Mouse (Mus musculus): ENCODE data around the gene Stk32c.

Gene Stk32c

GRCm38 (mm10) chr7:139139921-139140461, 73.1 kb downstream of the Stk32c start:
- DNase-seq: no peak

- DNase-seq: no peak
Observed at GRCm38 (mm10) chr7:139136906-139137491, 76.1 kb downstream of the Stk32c start.

- no peak for DNase-seq
Observed at GRCm38 (mm10) chr7:139135236-139135635, 77.9 kb downstream of the Stk32c start.

GRCm38 (mm10) chr7:139133446-139133845, 79.7 kb downstream of the Stk32c start:
- DNase-seq: peak in 1 of 2 experiments; percentile 50

- DNase-seq: no peak
Observed at GRCm38 (mm10) chr7:139131538-139131937, 81.6 kb downstream of the Stk32c start.

- DNase-seq: no peak
Observed at GRCm38 (mm10) chr7:139130361-139130760, 82.7 kb downstream of the Stk32c start.

- DNase-seq: no peak
Observed at GRCm38 (mm10) chr7:139128994-139129393, 84.1 kb downstream of the Stk32c start.

GRCm38 (mm10) chr7:139126549-139126948, 86.6 kb downstream of the Stk32c start:
- DNase-seq: no peak

- DNase-seq: no peak
Observed at GRCm38 (mm10) chr7:139125881-139126280, 87.2 kb downstream of the Stk32c start.

GRCm38 (mm10) chr7:139119775-139120153, 93.3 kb downstream of the Stk32c start:
- no peak for DNase-seq

- DNase-seq: peak; percentile 80 to 92
Observed at GRCm38 (mm10) chr7:139119152-139119774, 93.8 kb downstream of the Stk32c start.

GRCm38 (mm10) chr7:139107908-139108650, 105.0 kb downstream of the Stk32c start:
- DNase-seq: no peak

GRCm38 (mm10) chr7:139105705-139106104, 107.4 kb downstream of the Stk32c start:
- DNase-seq: no peak

GRCm38 (mm10) chr7:139105076-139105475, 108.0 kb downstream of the Stk32c start:
- DNase-seq: no peak

- no peak for DNase-seq
Observed at GRCm38 (mm10) chr7:139103960-139104381, 109.1 kb downstream of the Stk32c start.

GRCm38 (mm10) chr7:139101826-139102225, 111.3 kb downstream of the Stk32c start:
- no peak for DNase-seq

- no peak for DNase-seq
Observed at GRCm38 (mm10) chr7:139101286-139101804, 111.8 kb downstream of the Stk32c start.

GRCm38 (mm10) chr7:139100531-139101095, 112.5 kb downstream of the Stk32c start:
- DNase-seq: no peak

- no peak for DNase-seq
Observed at GRCm38 (mm10) chr7:139096399-139096798, 116.7 kb downstream of the Stk32c start.

- no peak for DNase-seq
Observed at GRCm38 (mm10) chr7:139095282-139095681, 117.8 kb downstream of the Stk32c start.

GRCm38 (mm10) chr7:139094761-139095160, 118.3 kb downstream of the Stk32c start:
- DNase-seq: no peak

GRCm38 (mm10) chr7:139093781-139094180, 119.3 kb downstream of the Stk32c start:
- no peak for DNase-seq

GRCm38 (mm10) chr7:139093124-139093523, 120.0 kb downstream of the Stk32c start:
- DNase-seq: no peak
